Mouse (Mus musculus) gastrocnemius, postnatal 4 days (tissue): ENCODE results near the gene Hydin. TPM values are rescaled to one million over a fixed set of nuclear protein-coding genes. Genes with fewer than 3 reads are reported as not detected.
A peak's percentile ranks its signal among the peaks of the same experiment; 100 is the strongest.

Experiments
- DNase-seq, 2 experiments: peaks; one replicate each; pipeline ENCODE4 v3.0.0; 2021 to 2022; ENCODE audit warnings: low spot score in 2 of 2, mixed read lengths in 2 of 2
- total RNA-seq, 2 experiments: library from RNA; stranded (reverse); gene quantifications; 2 replicates each; pipeline ENCODE4 v1.2.3; 2021

Gene Hydin
- total RNA-seq, 2 experiments from 2014 or later: 0.41 to 0.44 TPM

DNA sequence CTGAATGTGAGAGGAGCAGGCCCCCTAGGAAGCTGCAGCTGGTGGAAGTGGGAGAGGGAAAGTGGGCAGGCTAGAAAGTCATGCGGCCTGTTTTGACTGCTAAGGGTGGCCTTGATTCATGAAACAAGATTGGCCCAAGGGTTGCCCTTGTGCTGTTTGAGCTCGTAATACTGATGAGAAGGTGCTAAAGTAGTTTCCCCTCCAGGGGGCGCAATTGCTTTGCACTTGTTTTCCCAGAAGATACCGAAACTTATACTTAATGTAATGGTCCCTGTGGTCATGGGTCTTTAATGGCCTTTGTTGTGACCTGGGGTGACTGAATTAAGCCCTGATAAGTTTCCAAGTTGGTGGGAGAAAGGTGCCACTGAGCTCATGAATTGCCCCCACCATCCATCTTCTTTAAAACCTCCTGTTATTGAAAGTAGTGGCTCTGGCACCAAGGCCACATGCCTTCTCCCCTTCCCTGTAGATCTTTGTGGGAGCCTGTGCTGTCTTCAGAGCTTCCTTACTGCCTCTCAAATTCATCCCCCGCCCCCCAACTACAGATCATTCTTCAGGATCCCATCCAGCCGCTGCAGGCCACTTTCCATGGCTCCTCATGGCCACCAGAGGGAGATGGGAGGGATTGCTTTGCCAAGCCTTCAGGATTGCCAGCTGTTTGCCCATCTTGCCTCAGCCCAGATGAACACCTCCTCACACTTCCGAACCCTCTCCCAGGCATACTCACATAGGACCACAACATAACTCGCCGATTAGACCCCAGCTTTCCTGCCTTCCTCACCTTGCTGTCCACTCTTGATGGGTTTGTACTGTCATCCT lies 362.7 kb downstream of the Hydin start:
- DNase-seq: peak in 1 of 2 experiments; percentile 57

- no peak for DNase-seq
Observed at GRCm38 (mm10) chr8:110630079-110630478, 363.3 kb downstream of the Hydin start.

- DNase-seq: peak; percentile 73 to 77
Observed at GRCm38 (mm10) chr8:110630571-110631071, 363.8 kb downstream of the Hydin start.

DNA sequence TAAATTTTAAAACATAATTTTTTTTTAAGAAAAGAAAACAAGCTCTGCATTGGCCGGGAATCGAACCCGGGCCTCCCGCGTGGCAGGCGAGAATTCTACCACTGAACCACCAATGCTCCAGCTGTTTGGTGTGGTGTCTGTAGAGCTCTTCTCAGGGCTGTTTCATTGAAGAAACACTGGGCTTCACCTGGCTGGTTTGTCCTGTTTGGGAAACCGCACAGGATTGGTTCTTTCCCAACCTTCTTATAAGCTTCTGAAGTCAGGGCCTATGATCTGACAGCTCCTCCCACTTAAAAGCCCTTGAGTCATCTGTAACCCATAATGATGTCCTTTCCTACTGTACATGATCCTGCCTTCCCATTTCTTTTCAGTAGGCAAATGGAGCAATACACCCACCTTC lies 364.4 kb downstream of the Hydin start:
- DNase-seq: no peak

GRCm38 (mm10) chr8:110633814-110634213 lies 367.0 kb downstream of the Hydin start:
- no peak for DNase-seq

DNA sequence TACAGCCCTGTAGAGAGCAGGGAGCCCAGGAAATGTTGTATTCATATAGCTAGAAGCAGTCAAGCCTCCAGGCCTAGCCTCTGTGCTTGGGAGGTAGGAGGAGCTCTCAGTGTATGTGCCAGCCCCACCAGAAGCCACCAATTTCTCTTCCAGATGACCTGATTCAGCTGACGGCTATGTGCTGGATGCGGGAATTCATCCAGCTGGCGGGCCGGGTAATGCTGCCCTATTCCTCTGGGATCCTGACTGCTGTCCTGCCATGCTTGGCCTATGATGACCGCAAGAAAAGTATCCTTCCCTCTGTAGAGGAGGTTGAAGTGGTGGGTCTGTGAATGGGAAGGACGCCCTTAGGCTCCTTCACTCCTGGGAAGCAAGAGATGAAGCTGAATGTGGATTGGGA lies 369.4 kb downstream of the Hydin start:
- no peak for DNase-seq

- DNase-seq: no peak
Observed at GRCm38 (mm10) chr8:110642331-110642730, 375.6 kb downstream of the Hydin start.

- DNase-seq: no peak
Observed at GRCm38 (mm10) chr8:110643177-110643576, 376.4 kb downstream of the Hydin start.

DNA sequence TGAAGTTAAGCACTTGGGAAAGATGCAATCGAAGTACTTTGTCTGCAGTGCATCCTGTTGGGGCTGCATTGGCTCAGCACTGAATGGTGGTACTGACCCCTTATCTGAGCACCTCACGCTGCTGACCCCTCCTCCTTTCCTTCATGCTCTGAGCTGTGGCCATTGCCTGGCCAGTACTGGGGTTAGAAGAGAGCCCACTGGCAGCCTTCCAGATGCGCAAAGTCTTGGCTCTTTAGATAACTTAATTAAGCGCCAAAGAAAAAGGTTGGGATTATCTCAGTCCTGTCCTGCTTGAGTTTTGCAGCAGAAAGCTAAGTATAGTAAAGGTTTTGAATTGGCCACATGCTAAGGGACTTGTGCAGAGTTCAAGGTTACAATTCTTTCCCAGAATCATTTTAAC lies 377.6 kb downstream of the Hydin start:
- no peak for DNase-seq

- DNase-seq: no peak
Observed at GRCm38 (mm10) chr8:110644901-110645300, 378.1 kb downstream of the Hydin start.

- DNase-seq: no peak
Observed at GRCm38 (mm10) chr8:110645340-110645739, 378.6 kb downstream of the Hydin start.

GRCm38 (mm10) chr8:110646064-110646463 lies 379.3 kb downstream of the Hydin start:
- peak; percentile 76 to 82 for DNase-seq

- DNase-seq: no peak
Observed at GRCm38 (mm10) chr8:110648577-110648976, 381.8 kb downstream of the Hydin start.

DNA sequence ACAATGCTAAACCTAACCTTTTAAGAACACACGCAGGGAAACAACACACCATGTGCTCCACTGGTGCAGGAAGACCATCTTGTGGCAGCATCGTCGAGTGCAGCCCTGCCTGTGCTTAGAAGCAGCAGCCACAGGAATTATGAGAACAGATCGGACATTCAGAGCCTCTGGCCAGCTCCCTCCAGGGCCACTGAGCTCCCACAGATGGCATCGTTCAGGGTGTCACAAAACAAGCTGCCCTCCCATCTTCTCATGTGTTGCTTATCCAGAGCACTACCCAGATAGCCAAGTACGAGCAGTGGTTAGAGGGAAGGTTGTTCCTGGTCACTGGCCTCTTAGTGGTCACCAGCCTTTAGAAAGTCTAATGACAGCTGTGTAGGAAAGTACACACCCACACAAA lies 382.5 kb downstream of the Hydin start:
- DNase-seq: no peak

DNA sequence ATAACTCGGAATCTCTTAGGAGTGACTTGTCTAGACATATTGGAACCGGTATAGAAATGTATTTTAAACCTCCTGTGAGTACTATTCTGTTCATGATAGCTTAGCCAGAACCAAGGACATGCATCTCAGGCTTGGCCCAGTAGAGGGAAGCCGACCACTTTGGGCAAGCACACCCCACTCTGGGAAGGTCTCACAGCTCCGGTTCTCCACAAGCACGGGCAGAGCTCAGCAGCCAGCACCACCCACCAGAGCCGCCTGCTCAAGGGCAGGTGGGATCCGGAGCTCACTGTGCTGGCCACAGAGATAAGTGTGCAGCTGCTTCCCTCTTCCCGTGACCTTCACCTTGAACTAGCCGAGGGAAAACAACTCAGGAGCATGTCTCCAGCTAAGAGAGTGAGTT lies 384.1 kb downstream of the Hydin start:
- DNase-seq: no peak

- no peak for DNase-seq
Observed at GRCm38 (mm10) chr8:110651847-110652246, 385.1 kb downstream of the Hydin start.

DNA sequence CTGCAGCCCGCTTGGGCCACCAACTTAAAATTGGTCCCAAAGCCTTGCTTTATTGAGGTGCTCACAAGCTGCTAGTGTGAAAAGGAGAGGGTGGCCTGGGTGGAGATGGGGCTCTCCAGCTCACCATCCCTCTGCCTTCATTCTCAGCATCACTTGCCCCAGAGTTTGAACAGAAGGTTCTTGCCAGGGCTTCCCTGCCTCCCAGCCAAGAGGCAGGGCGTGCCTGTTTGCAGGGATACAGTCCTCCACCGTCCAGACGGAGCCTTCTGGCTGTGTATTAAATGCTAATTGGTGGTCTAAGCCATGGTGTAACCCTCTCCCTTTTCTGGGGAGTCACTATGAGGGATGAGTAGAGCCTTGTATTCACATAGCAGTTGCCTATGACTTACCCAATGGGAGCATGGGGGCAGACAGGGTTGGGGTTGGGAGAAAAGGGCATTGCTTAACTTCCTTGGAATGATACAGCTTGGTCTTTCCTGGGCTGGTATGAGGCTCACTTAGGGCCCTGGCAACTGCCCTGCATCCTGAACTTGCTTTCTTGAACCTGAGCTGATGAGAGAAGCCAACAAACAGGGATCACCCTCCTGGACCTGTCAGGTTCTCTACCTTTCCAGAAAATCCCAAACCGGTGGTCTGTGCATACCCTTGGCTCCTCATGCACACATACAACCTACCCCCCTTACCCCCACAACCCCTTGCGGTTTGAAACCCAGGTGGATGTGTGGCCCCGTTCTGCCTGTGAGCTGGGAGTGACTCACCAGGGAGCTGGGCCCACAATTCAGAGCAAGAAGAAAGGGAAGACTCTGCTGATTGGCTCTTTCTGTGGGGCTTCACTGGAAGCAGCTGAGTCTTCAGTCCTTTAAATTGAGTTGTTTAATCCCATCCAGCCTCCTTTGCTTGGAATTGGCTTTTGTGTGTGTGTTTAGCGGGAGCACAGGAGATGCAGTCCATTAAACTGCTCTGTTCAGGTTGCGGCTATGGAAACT lies 387.6 kb downstream of the Hydin start:
- DNase-seq: no peak

- DNase-seq: no peak
Observed at GRCm38 (mm10) chr8:110655827-110656226, 389.1 kb downstream of the Hydin start.

DNA sequence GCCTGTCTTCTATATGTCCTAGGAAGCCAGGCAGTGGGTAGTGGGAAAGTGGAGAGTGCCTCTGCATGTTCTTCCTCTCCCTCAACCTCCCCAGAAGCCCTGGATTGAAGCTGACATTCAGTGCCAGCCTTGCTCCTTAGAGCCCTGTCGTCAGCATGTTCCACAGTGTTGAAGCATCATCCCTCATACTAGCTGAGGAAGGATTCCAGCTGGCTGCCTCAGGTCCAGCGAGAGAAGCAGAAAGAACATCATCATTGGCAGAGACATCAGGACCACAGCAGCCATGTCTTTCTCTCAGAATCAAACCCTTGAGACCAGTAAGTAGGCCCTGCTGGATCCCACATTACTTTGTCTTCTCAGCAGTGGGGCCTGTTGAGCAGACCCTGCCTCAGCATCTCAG lies 390.9 kb downstream of the Hydin start:
- no peak for DNase-seq
